Mouse (Mus musculus): Measurements from ENCODE around the gene Slc4a1.

- no peak for TF ChIP-seq POLR2A (IDR thresholded peaks at IDR 0.05; ENCODE audit: insufficient read depth, low read length)
- TF ChIP-seq CTCF (IDR thresholded peaks at IDR 0.05; ENCODE audit: low read depth, low read length), result no peak
Observed at GRCm38 (mm10) chr11:102352378-102352777, 13.6 kb downstream of the Slc4a1 start.

All from ES-Bruce4 (cell line).